Mouse (Mus musculus): ENCODE results near the gene Nkrf. TPM values are rescaled to one million over a fixed set of nuclear protein-coding genes. Genes with fewer than 3 reads are reported as not detected.
A peak's percentile ranks its signal among the peaks of the same experiment; 100 is the strongest.

Nkrf gene
- polyA plus RNA-seq, 1 experiment = 0.88 TPM

DNA sequence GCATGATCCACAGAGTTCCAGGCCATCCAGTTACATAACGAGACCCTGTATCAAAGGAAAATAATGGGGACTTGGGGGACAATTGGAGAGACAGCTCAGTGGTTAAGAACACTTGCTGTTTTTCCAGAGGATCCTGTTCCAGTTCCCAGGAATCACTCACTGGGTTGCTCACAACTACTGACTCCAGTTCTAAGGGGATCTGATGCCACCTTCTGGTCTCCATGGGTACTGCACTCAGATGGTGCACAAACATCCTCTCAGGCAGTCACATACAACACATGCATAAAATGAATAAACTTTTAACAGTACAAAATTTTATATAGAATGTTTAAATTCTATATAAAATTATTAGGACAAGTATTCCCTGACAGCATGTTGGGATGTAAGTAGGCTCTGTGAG, 18.0 kb downstream of the Nkrf start:
- peak; percentile 30 for TF ChIP-seq CTCF (conservative IDR thresholded peaks at IDR 0.05; ENCODE audit: insufficient read depth, insufficient read length, low read depth, low read length)
- no peak for TF ChIP-seq POLR2A (IDR thresholded peaks at IDR 0.05; ENCODE audit: low read depth, low read length)
- H3K4me1 ChIP-seq (ENCODE audit: control insufficient read depth, insufficient read depth, low read length) = no peaks in the 10 kb centered on the region
- no peak overlapping the region for H3K27ac ChIP-seq (ENCODE audit: insufficient read depth, low read depth, low read length)
- no peaks in the 10 kb centered on the region for H3K27me3 ChIP-seq (replicated peaks; ENCODE audit: control insufficient read depth, insufficient read depth, low read length)
- no peaks in the 10 kb centered on the region for H3K36me3 ChIP-seq (ENCODE audit: control insufficient read depth, insufficient read depth, low read length)
- WGBS = 100% methylated on average over 1 of the region's 1 CpGs
- H3K4me3 ChIP-seq (ENCODE audit: insufficient read depth, low read depth, low read length) = no peak overlapping the region
- no peak for DNase-seq

DNA sequence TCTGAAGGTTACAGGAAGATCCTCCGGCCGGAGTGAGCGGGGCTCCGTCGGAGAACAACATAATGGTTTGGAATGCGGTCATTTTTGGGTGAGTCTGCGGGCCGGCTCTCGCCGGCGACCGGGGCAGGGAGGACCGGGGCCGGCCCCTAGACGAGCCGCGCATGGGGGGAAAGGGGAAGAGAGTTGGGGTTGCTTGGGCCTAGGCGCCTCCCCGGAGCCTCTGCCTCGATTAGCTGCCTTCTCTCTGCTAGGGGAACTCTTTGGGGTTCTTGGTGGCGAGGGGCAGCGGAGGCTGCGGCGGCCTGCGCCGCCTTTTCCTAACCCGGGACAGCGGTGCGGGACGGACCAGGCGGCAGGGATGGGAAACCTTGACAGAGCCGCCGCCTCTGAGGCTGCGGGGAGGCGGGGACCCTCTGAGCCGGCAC, 28.0 kb downstream of the Nkrf start:
- H3K4me1 ChIP-seq (ENCODE audit: control insufficient read depth, insufficient read depth, low read length) = peaks cover 3% of the 10 kb centered on the region; the same call in 1 of the 2 replicates
- WGBS = under 1% methylated on average over 34 of the region's 36 CpGs
- peak overlapping the region; percentile 88 for H3K4me3 ChIP-seq (ENCODE audit: insufficient read depth, low read depth, low read length)
- DNase-seq = no peak
- TF ChIP-seq POLR2A (IDR thresholded peaks at IDR 0.05; ENCODE audit: low read depth, low read length) (no peak), CTCF (conservative IDR thresholded peaks at IDR 0.05; ENCODE audit: insufficient read depth, insufficient read length, low read depth, low read length) (no peak)
- no peaks in the 10 kb centered on the region for H3K36me3 ChIP-seq (ENCODE audit: control insufficient read depth, insufficient read depth, low read length)
- peak overlapping the region; percentile 36 for H3K27ac ChIP-seq (ENCODE audit: insufficient read depth, low read depth, low read length)
- no peaks in the 10 kb centered on the region for H3K27me3 ChIP-seq (replicated peaks; ENCODE audit: control insufficient read depth, insufficient read depth, low read length)

DNA sequence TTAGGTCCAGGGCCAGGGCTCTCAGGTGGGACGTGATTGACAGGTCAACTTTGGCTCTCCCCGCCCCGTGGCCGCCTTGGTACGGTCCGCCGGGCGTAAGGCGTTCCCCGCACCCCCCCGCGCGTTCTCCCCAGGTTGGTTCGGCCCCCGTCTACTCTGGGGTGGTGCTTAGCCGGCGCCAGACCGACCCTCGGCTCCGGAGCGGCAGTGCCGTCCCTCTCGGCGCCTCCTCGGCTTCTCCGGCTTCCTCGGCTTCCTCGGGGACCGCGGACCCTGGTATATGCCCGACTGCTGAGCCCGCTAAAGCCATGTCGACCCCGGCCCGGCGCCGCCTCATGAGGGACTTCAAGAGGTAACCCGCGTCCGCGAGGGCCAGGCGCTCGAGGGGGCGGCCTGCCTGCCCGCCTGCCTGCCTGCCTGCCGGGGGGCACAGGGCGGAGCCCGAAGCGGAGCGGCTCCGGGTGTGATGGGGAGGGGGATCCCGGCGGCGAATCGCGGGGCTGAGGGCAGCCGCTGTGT, 28.5 kb downstream of the Nkrf start:
- TF ChIP-seq CTCF (conservative IDR thresholded peaks at IDR 0.05; ENCODE audit: insufficient read depth, insufficient read length, low read depth, low read length) = no peak
- TF ChIP-seq POLR2A (IDR thresholded peaks at IDR 0.05; ENCODE audit: low read depth, low read length) = peak; percentile 65
- Histone ChIP-seq H3K4me1 (ENCODE audit: control insufficient read depth, insufficient read depth, low read length) (peaks cover 3% of the 10 kb centered on the region; the same call in 1 of the 2 replicates), H3K4me3 (ENCODE audit: insufficient read depth, low read depth, low read length) (peak overlapping the region; percentile 88), H3K27ac (ENCODE audit: insufficient read depth, low read depth, low read length) (peak overlapping the region; percentile 36), H3K27me3 (replicated peaks; ENCODE audit: control insufficient read depth, insufficient read depth, low read length) (no peaks in the 10 kb centered on the region), H3K36me3 (ENCODE audit: control insufficient read depth, insufficient read depth, low read length) (no peaks in the 10 kb centered on the region)
- WGBS = under 1% methylated on average over 43 of the region's 57 CpGs
- peak; percentile 95 for DNase-seq

DNA sequence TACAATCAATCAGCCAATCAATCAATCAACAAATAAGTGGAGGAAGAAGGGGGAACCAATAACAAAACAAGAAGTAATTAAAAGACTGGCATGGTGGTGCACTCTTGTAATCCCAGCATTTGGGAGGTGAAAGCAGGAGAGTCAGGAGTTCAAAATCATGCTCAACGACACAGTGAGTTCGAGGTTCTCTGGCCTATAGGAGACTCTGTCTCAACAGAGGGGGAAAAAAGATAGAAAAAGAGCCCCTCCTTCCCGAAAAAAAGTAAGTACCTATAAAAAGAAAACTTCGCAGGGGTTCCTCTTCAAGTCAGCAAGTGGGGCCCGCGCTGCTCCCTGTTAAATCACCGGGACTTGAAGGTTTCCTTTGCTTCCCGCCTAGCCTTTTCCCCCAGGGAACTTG, 28.9 kb downstream of the Nkrf start, which contains the start of the genes Ube2a and C330007P06Rik:
Gene Ube2a (plus strand): TSS at position 136 of the 400 bp plus-strand sequence.
Gene C330007P06Rik (minus strand): TSS at position 347 of the 400 bp plus-strand sequence.
- WGBS = 2% methylated on average over 8 of the region's 8 CpGs
- Histone ChIP-seq H3K36me3 (ENCODE audit: control insufficient read depth, insufficient read depth, low read length) (no peaks in the 10 kb centered on the region), H3K4me1 (ENCODE audit: control insufficient read depth, insufficient read depth, low read length) (peaks cover 3% of the 10 kb centered on the region; the same call in 1 of the 2 replicates), H3K27me3 (replicated peaks; ENCODE audit: control insufficient read depth, insufficient read depth, low read length) (no peaks in the 10 kb centered on the region), H3K4me3 (ENCODE audit: insufficient read depth, low read depth, low read length) (peak within 1 kb of the TSS; percentile 88), H3K27ac (ENCODE audit: insufficient read depth, low read depth, low read length) (peak within 1 kb of the TSS; percentile 36)
- no peak for TF ChIP-seq POLR2A (IDR thresholded peaks at IDR 0.05; ENCODE audit: low read depth, low read length)
- no peak for TF ChIP-seq CTCF (conservative IDR thresholded peaks at IDR 0.05; ENCODE audit: insufficient read depth, insufficient read length, low read depth, low read length)
- DNase-seq = no peak

DNA sequence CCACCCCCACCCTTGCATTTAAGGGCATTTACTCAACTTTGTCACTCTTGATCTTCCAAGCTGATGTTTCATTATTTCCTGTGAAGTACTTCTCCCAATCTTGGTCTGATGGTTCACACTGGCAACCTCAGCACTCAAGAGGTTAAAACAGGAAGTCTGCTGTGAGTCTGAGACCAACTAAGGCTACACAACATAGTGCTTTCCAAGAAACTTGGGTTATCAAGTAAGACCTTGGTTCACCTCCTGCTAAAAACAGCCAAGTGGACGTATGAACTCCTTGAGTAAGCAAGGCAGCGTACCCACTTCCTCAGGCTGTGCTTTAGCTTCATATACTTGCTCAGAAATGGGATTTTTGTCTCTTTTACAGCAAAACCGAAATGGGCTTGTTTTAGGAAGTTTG, 32.3 kb downstream of the Nkrf start:
- peaks cover under 1% of the 10 kb centered on the region; the same call in 1 of the 2 replicates for H3K4me1 ChIP-seq (ENCODE audit: control insufficient read depth, insufficient read depth, low read length)
- no peak overlapping the region for H3K27ac ChIP-seq (ENCODE audit: insufficient read depth, low read depth, low read length)
- DNase-seq = no peak
- H3K4me3 ChIP-seq (ENCODE audit: insufficient read depth, low read depth, low read length) = no peak overlapping the region
- no peaks in the 10 kb centered on the region for H3K36me3 ChIP-seq (ENCODE audit: control insufficient read depth, insufficient read depth, low read length)
- TF ChIP-seq CTCF (conservative IDR thresholded peaks at IDR 0.05; ENCODE audit: insufficient read depth, insufficient read length, low read depth, low read length) (no peak), POLR2A (IDR thresholded peaks at IDR 0.05; ENCODE audit: low read depth, low read length) (no peak)
- 76% methylated on average over 3 of the region's 3 CpGs for WGBS
- H3K27me3 ChIP-seq (replicated peaks; ENCODE audit: control insufficient read depth, insufficient read depth, low read length) = no peaks in the 10 kb centered on the region

DNA sequence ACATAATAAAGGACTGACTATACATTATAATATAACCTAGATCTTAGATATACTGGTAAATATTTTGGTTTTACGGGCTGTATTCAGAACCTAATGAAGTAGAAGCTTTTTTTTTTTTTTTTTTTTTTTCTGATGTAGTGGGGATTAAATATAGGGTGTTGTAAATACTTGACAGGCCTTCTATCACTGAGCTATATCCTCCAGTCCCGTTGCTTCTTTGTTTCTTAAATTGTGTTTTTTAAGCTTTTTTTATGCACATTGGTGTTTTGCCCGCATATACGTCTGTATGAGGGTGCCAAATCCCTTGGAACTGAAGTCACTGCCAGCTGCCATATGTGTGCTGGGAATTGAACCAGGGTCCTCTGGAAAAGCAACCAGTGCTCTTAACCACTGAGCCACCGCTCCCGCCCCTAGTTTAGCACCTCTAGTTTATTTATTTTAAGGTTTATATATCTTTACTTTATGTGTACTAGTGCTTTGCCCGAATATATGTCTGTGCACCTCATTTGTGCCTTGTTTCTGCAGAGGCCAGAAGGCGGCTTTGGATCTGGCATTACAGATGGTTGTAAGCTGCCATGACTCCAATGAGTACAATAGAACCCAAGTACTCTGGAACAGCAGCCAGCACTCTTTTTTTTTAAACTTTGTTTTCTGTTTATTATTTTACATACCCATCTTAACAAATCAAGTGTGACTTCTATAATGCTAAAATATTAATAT, 37.9 kb downstream of the Nkrf start:
- no peaks in the 10 kb centered on the region for H3K27me3 ChIP-seq (replicated peaks; ENCODE audit: control insufficient read depth, insufficient read depth, low read length)
- H3K36me3 ChIP-seq (ENCODE audit: control insufficient read depth, insufficient read depth, low read length) = no peaks in the 10 kb centered on the region
- no peak for TF ChIP-seq CTCF (conservative IDR thresholded peaks at IDR 0.05; ENCODE audit: insufficient read depth, insufficient read length, low read depth, low read length)
- no peak for TF ChIP-seq POLR2A (IDR thresholded peaks at IDR 0.05; ENCODE audit: low read depth, low read length)
- H3K27ac ChIP-seq (ENCODE audit: insufficient read depth, low read depth, low read length) = no peak overlapping the region
- no peak for DNase-seq
- no peaks in the 10 kb centered on the region for H3K4me1 ChIP-seq (ENCODE audit: control insufficient read depth, insufficient read depth, low read length)
- H3K4me3 ChIP-seq (ENCODE audit: insufficient read depth, low read depth, low read length) = no peak overlapping the region
- WGBS = 49% methylated on average over 8 of the region's 8 CpGs
